In genomic region chr7:83201126-83201686, GRCm38 (mm10) we compare ENCODE assay signal across 8 mouse cellular contexts.
DNase-seq lines count a peak whose midpoint lies in the region; ATAC-seq lines count a peak whose summit lies in the region.

No protein-coding gene starts in this region.

- H3K27me3 ChIP-seq in kidney, embryonic 16.5 days (ENCODE audit: insufficient read depth, low read length), result 0 out of 2 replicates have a peak, but pooled peaks cover 3% of the 10 kb centered on the region
- H3K27me3 ChIP-seq in embryonic facial prominence, embryonic 13.5 days, result no peaks in the 10 kb centered on the region
- H3K27me3 ChIP-seq in hindbrain, embryonic 10.5 days (ENCODE audit: insufficient read depth, poor library complexity, severe bottlenecking), result 0 out of 2 replicates have a peak, but pooled peaks cover 5% of the 10 kb centered on the region
- no peaks in the 10 kb centered on the region for H3K27me3 ChIP-seq in midbrain, embryonic 14.5 days (ENCODE audit: control insufficient read depth, insufficient read depth, low read length)

- H3K36me3 ChIP-seq in kidney, embryonic 16.5 days (ENCODE audit: insufficient read depth, low read length), result no peaks in the 10 kb centered on the region
- H3K36me3 ChIP-seq in embryonic facial prominence, embryonic 13.5 days, result no peaks in the 10 kb centered on the region
- H3K36me3 ChIP-seq in hindbrain, embryonic 10.5 days, result no peaks in the 10 kb centered on the region
- H3K36me3 ChIP-seq in midbrain, embryonic 14.5 days (ENCODE audit: control insufficient read depth, insufficient read depth, low read length), result no peaks in the 10 kb centered on the region

- ATAC-seq in kidney, embryonic 16.5 days (ENCODE audit: low FRiP score, low TSS enrichment), result no peak
- no peak; the same call in 1 of the 2 replicates for ATAC-seq in embryonic facial prominence, embryonic 13.5 days (ENCODE audit: insufficient number of reproducible peaks, insufficient read depth, low FRiP score, low TSS enrichment, low read depth)
- ATAC-seq in midbrain, embryonic 14.5 days (ENCODE audit: low FRiP score, low TSS enrichment), result peak; percentile 53
- ATAC-seq in frontal cortex, adult (ENCODE audit: low TSS enrichment), result no peak

- no peak overlapping the region for H3K27ac ChIP-seq in kidney, embryonic 16.5 days (ENCODE audit: low read length)
- H3K27ac ChIP-seq in embryonic facial prominence, embryonic 13.5 days, result peak overlapping the region; percentile 89
- peak overlapping the region; percentile 86 for H3K27ac ChIP-seq in hindbrain, embryonic 10.5 days
- H3K27ac ChIP-seq in midbrain, embryonic 14.5 days (replicated peaks; ENCODE audit: low read depth, low read length), result peak overlapping the region; percentile 94

- H3K9me3 ChIP-seq in kidney, embryonic 16.5 days (ENCODE audit: low read length), result no peaks in the 10 kb centered on the region
- no peaks in the 10 kb centered on the region for H3K9me3 ChIP-seq in embryonic facial prominence, embryonic 13.5 days
- H3K9me3 ChIP-seq in hindbrain, embryonic 10.5 days, result no peaks in the 10 kb centered on the region
- H3K9me3 ChIP-seq in midbrain, embryonic 14.5 days (ENCODE audit: control insufficient read depth, low read length), result no peaks in the 10 kb centered on the region

- DNase-seq in kidney, postnatal 25 days, result no peak
- peak; percentile 11 for DNase-seq in hindbrain, embryonic 10.5 days (ENCODE audit: low spot score)
- peak; percentile 64 for DNase-seq in midbrain, embryonic 14.5 days
- no peak for DNase-seq in cerebellum, adult 9-11 months
- DNase-seq in thymus, postnatal 0 days (ENCODE audit: low spot score), result no peak

- H3K9ac ChIP-seq in kidney, embryonic 16.5 days (replicated peaks; ENCODE audit: low read length), result 0 out of 2 replicates have a peak overlapping the region, but pooled peaks have one; percentile 6
- peak overlapping the region; percentile 56 for H3K9ac ChIP-seq in embryonic facial prominence, embryonic 13.5 days
- peak overlapping the region; percentile 42; the same call in 1 of the 2 replicates for H3K9ac ChIP-seq in midbrain, embryonic 14.5 days (replicated peaks; ENCODE audit: low read length)

- 64% methylated on average over 7 of the region's 7 CpGs for WGBS in kidney, embryonic 16.5 days
- WGBS in embryonic facial prominence, embryonic 13.5 days, result 46% methylated on average over 7 of the region's 7 CpGs
- WGBS in hindbrain, embryonic 10.5 days, result 48% methylated on average over 7 of the region's 7 CpGs
- WGBS in midbrain, embryonic 14.5 days, result 13% methylated on average over 7 of the region's 7 CpGs

- peaks cover 49% of the 10 kb centered on the region for H3K4me1 ChIP-seq in kidney, embryonic 16.5 days (ENCODE audit: insufficient read depth, low read length)
- peaks cover 60% of the 10 kb centered on the region for H3K4me1 ChIP-seq in embryonic facial prominence, embryonic 13.5 days
- H3K4me1 ChIP-seq in hindbrain, embryonic 10.5 days (replicated peaks), result peaks cover 46% of the 10 kb centered on the region
- H3K4me1 ChIP-seq in midbrain, embryonic 14.5 days (ENCODE audit: control insufficient read depth, insufficient read depth, low read length), result peaks cover 40% of the 10 kb centered on the region

- no peak overlapping the region for H3K4me2 ChIP-seq in kidney, embryonic 16.5 days (replicated peaks; ENCODE audit: low read depth, low read length)
- peak overlapping the region; percentile 52 for H3K4me2 ChIP-seq in embryonic facial prominence, embryonic 13.5 days
- peak overlapping the region; percentile 53 for H3K4me2 ChIP-seq in midbrain, embryonic 14.5 days (ENCODE audit: low read length)

- no peak overlapping the region for H3K4me3 ChIP-seq in kidney, embryonic 16.5 days (ENCODE audit: low read length)
- H3K4me3 ChIP-seq in embryonic facial prominence, embryonic 13.5 days, result no peak overlapping the region
- H3K4me3 ChIP-seq in hindbrain, embryonic 10.5 days, result 0 out of 2 replicates have a peak overlapping the region, but pooled peaks have one; percentile 32
- no peak overlapping the region for H3K4me3 ChIP-seq in midbrain, embryonic 14.5 days (replicated peaks; ENCODE audit: low read depth, low read length)

Comparison
In these comparisons a context has a peak if more than half of its experiments do, and no peak if none do; other contexts are left out.
1. H3K9ac ChIP-seq: peak in every context shown above with its lines; median percentile 56 in embryonic facial prominence, embryonic 13.5 days; 42 in midbrain, embryonic 14.5 days; 6 in kidney, embryonic 16.5 days.
2. DNase-seq: peak in hindbrain, embryonic 10.5 days (single experiment) and midbrain, embryonic 14.5 days (single experiment); none in kidney, postnatal 25 days (0 of 2), cerebellum, adult 9-11 months (single experiment) and thymus, postnatal 0 days (single experiment).